Mouse (Mus musculus) ES-E14 (cell line): ENCODE data around the gene Ano10.

ENCODE experiments used
- CHD2 ChIP-seq: IDR thresholded peaks from 2 replicates; pipeline ENCODE4 v1.6.1; 2014; ENCODE audit warnings: mild to moderate bottlenecking, low read depth, low read length, inconsistent platforms
- HCFC1 ChIP-seq: IDR thresholded peaks from 2 replicates; pipeline ENCODE4 v1.6.1; 2012; ENCODE audit warnings: low read length, inconsistent platforms, borderline replicate concordance; ENCODE audit not compliant: insufficient read depth
- ZC3H11A ChIP-seq: IDR thresholded peaks from 2 replicates; pipeline ENCODE4 v1.6.1; 2012; ENCODE audit warnings: low read depth, mild to moderate bottlenecking, inconsistent platforms, low read length, borderline replicate concordance
- ZNF384 ChIP-seq: IDR thresholded peaks from 2 replicates; pipeline ENCODE4 v1.6.1; 2012; ENCODE audit warnings: low read depth, low read length, inconsistent platforms

- no peak for TF ChIP-seq ZNF384
- no peak for TF ChIP-seq ZC3H11A
- no peak for TF ChIP-seq CHD2
- TF ChIP-seq HCFC1 = no peak
Measured at GRCm38 (mm10) chr9:122241812-122242400, 52.3 kb downstream of the Ano10 start.
